Comparison of ENCODE assay signal across 8 mouse cellular contexts in the genomic region with DNA sequence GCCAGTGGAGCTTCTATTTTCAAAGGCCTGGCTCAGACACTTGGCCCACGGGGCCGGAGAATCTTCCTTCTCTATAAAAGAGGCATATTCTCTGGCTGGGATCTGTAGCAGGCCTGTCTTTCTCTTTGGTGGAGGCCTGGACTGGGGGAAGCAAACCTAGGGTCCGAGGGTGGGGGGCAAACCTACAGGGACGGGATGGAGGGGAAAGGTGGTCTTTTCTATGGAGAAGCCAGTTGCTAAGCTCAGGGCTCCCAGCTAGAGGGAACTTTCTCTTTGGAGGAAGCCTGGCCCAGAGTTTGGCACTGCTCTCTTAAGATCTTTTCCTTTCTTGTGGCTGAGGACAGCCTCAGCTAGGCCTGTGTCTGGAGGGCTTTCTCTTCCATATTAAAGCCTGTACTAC. TPM values are rescaled to one million over a fixed set of nuclear protein-coding genes. Genes with fewer than 3 reads are reported as not detected.
DNase-seq lines count a peak whose midpoint lies in the region; ATAC-seq and TF ChIP-seq lines count a peak whose summit lies in the region.

No protein-coding gene starts in this region.

- DNase-seq in kidney, adult 9 months: peak; percentile 7
- no peak for DNase-seq in kidney, postnatal 25 days
- DNase-seq in adrenal gland, postnatal 4 days (ENCODE audit: low spot score in 2 of 2): no peak
- no peak for DNase-seq in layer of hippocampus, adult 11-12 months (ENCODE audit: low spot score)
- DNase-seq in lung, postnatal 25 days (ENCODE audit: low spot score): no peak

- H3K4me3 ChIP-seq in bone marrow macrophage, adult 2 months (ENCODE audit: insufficient read depth, low read length): peak overlapping the region; percentile 7; the same call in 1 of the 2 replicates
- peak overlapping the region; percentile 78 for H3K4me3 ChIP-seq in hindbrain, embryonic 12.5 days
- peak overlapping the region; percentile 85 for H3K4me3 ChIP-seq in midbrain, embryonic 13.5 days (replicated peaks)

- TF ChIP-seq CTCF in bone marrow macrophage, adult 2 months (IDR thresholded peaks at IDR 0.05; ENCODE audit: low read depth, low read length): no peak

- no peak overlapping the region for H3K9ac ChIP-seq in hindbrain, embryonic 12.5 days
- peak overlapping the region; percentile 57 for H3K9ac ChIP-seq in midbrain, embryonic 13.5 days (replicated peaks)

- 61% methylated on average over 4 of the region's 4 CpGs for WGBS in hindbrain, embryonic 12.5 days
- WGBS in midbrain, embryonic 13.5 days: 49% methylated on average over 4 of the region's 4 CpGs

- no peaks in the 10 kb centered on the region for H3K27me3 ChIP-seq in hindbrain, embryonic 12.5 days
- no peaks in the 10 kb centered on the region for H3K27me3 ChIP-seq in midbrain, embryonic 13.5 days

- TF ChIP-seq POLR2A in bone marrow macrophage, adult 2 months (IDR thresholded peaks at IDR 0.05; ENCODE audit: borderline replicate concordance, low read depth, low read length): no peak

- peak overlapping the region; percentile 55 for H3K4me2 ChIP-seq in hindbrain, embryonic 12.5 days (replicated peaks)
- H3K4me2 ChIP-seq in midbrain, embryonic 13.5 days (replicated peaks): peak overlapping the region; percentile 95

- no peaks in the 10 kb centered on the region for H3K36me3 ChIP-seq in hindbrain, embryonic 12.5 days
- no peaks in the 10 kb centered on the region for H3K36me3 ChIP-seq in midbrain, embryonic 13.5 days

- H3K27ac ChIP-seq in bone marrow macrophage, adult 2 months (ENCODE audit: insufficient read depth, low read depth, low read length): no peak overlapping the region
- no peak overlapping the region for H3K27ac ChIP-seq in hindbrain, embryonic 12.5 days
- H3K27ac ChIP-seq in midbrain, embryonic 13.5 days: 0 out of 2 replicates have a peak overlapping the region, but pooled peaks have one; percentile 26

- H3K9me3 ChIP-seq in hindbrain, embryonic 12.5 days (replicated peaks): no peaks in the 10 kb centered on the region
- H3K9me3 ChIP-seq in midbrain, embryonic 13.5 days: no peaks in the 10 kb centered on the region

- H3K4me1 ChIP-seq in bone marrow macrophage, adult 2 months (ENCODE audit: control insufficient read depth, insufficient read depth, low read length): peaks cover 7% of the 10 kb centered on the region; the same call in 1 of the 2 replicates
- H3K4me1 ChIP-seq in hindbrain, embryonic 12.5 days: peaks cover 19% of the 10 kb centered on the region
- H3K4me1 ChIP-seq in midbrain, embryonic 13.5 days (replicated peaks): peaks cover 30% of the 10 kb centered on the region

- peak; percentile 21 for ATAC-seq in hindbrain, embryonic 12.5 days (ENCODE audit: low FRiP score)
- no peak; the same call in 1 of the 2 replicates for ATAC-seq in midbrain, embryonic 13.5 days

RNA-seq across cellular contexts. Expression of gene Aplf, which starts 0.7 kb away (rescaled TPM):
- polyA plus RNA-seq in bone marrow macrophage, adult 2 months (2012; ENCODE audit: insufficient read depth, insufficient read length, missing spikeins): 8.2 and 9.5 TPM in 2 replicates
- 13.0 and 14.4 TPM in 2 replicates for polyA plus RNA-seq in hindbrain, embryonic 12.5 days (2016; fragmentation: Nextera tagmentation; extraction: Ambion mirVana)
- 8.9 and 10.7 TPM in 2 replicates for polyA plus RNA-seq in midbrain, embryonic 13.5 days (2015; fragmentation: Nextera tagmentation; extraction: Ambion mirVana)
- total RNA-seq in adrenal gland, postnatal 4 days (2021): 1 to 10 TPM; 9.4 TPM

RNA-seq across cellular contexts. Expression of gene Efcc1, which starts 58.0 kb away (rescaled TPM):
- not detected in 2 replicates for polyA plus RNA-seq in bone marrow macrophage, adult 2 months (2012; ENCODE audit: insufficient read depth, insufficient read length, missing spikeins)
- polyA plus RNA-seq in hindbrain, embryonic 12.5 days (2016; fragmentation: Nextera tagmentation; extraction: Ambion mirVana): 8.2 and 9.7 TPM in 2 replicates
- 3.2 and 4.2 TPM in 2 replicates for polyA plus RNA-seq in midbrain, embryonic 13.5 days (2015; fragmentation: Nextera tagmentation; extraction: Ambion mirVana)
- 1 to 10 TPM; 2.0 to 2.1 TPM for total RNA-seq in adrenal gland, postnatal 4 days (2021)

Comparison
In these comparisons a context has a peak if more than half of its experiments do, and no peak if none do; other contexts are left out.
1. H3K4me3 ChIP-seq: peak in every context shown above with its lines; median percentile 85 in midbrain, embryonic 13.5 days; 78 in hindbrain, embryonic 12.5 days; 7 in bone marrow macrophage, adult 2 months.